Mouse (Mus musculus) central nervous system, embryonic 11.5 days (tissue): ENCODE measurements around the gene Nr1d1. TPM values are rescaled to one million over a fixed set of nuclear protein-coding genes. Genes with fewer than 3 reads are reported as not detected.

ENCODE experiments used
- polyA plus RNA-seq: library from polyadenylated mRNA; depleted of rRNA; stranded (reverse); fragments of >200 nt; gene quantifications from 2 replicates; pipeline ENCODE4 v1.2.3, GENCODE M21; 2012; rRNA removed

Nr1d1 gene
- polyA plus RNA-seq = 0.91 and 1.3 TPM in 2 replicates

GRCm38 (mm10) chr11:98774582-98775347, at the start of gene Nr1d1:
Gene Nr1d1 (minus strand): TSS chr11:98775333.

GRCm38 (mm10) chr11:98804605-98805004, 29.5 kb upstream of the Nr1d1 start, which contains the start of gene Casc3:
Gene Casc3 (plus strand): TSS chr11:98804905.

GRCm38 (mm10) chr11:98795015-98795713, 20.0 kb upstream of the Nr1d1 start, which contains the start of gene Msl1:
Gene Msl1 (plus strand): TSS chr11:98795516.

GRCm38 (mm10) chr11:98740393-98741050, 34.6 kb downstream of the Nr1d1 start, which contains the start of gene Thra:
Gene Thra (plus strand): TSS chr11:98740638.

GRCm38 (mm10) chr11:98729119-98729588, 46.0 kb downstream of the Nr1d1 start, which contains the start of gene Med24:
Gene Med24 (minus strand): TSS chr11:98729435.

Other genes starting within 250 kb of the Nr1d1 start
- 0.04 and 0.09 TPM in 2 replicates for gene Ikzf3, start 229.3 kb downstream of the Nr1d1 start, polyA plus RNA-seq
- 0.09 and 0.44 TPM in 2 replicates for gene Zpbp2, start 224.2 kb downstream of the Nr1d1 start, polyA plus RNA-seq
- 51.7 and 70.0 TPM in 2 replicates for gene Ormdl3, start 188.0 kb downstream of the Nr1d1 start, polyA plus RNA-seq
- not detected in 2 replicates for gene Lrrc3c, start 177.0 kb downstream of the Nr1d1 start, polyA plus RNA-seq
- 0.62 and 2.6 TPM in 2 replicates for gene Gm12355, start 149.7 kb downstream of the Nr1d1 start, polyA plus RNA-seq
- not detected in 2 replicates for gene Gsdma3, start 149.0 kb downstream of the Nr1d1 start, polyA plus RNA-seq
- gene Gsdma2, start 128.6 kb downstream of the Nr1d1 start, polyA plus RNA-seq = 0.11 TPM in 1 of 2 replicates, not detected in the other
- gene Gsdma, start 111.0 kb downstream of the Nr1d1 start, polyA plus RNA-seq = 0.02 TPM in 1 of 2 replicates, not detected in the other
- 165 and 173 TPM in 2 replicates for gene Psmd3, start 92.8 kb downstream of the Nr1d1 start, polyA plus RNA-seq
- gene Csf3, start 74.1 kb downstream of the Nr1d1 start, polyA plus RNA-seq = not detected in 2 replicates
- 71.0 and 91.8 TPM in 2 replicates for gene Med24, start 45.9 kb downstream of the Nr1d1 start, polyA plus RNA-seq
- 104 and 116 TPM in 2 replicates for gene Thra, start 34.7 kb downstream of the Nr1d1 start, polyA plus RNA-seq
- gene Msl1, start 20.2 kb upstream of the Nr1d1 start, polyA plus RNA-seq = 104 and 142 TPM in 2 replicates
- gene Casc3, start 29.6 kb upstream of the Nr1d1 start, polyA plus RNA-seq = 60.4 and 105 TPM in 2 replicates
- gene Rapgefl1, start 61.5 kb upstream of the Nr1d1 start, polyA plus RNA-seq = 6.0 and 9.7 TPM in 2 replicates
- 10.0 and 11.9 TPM in 2 replicates for gene Wipf2, start 88.3 kb upstream of the Nr1d1 start, polyA plus RNA-seq
- gene Cdc6, start 132.5 kb upstream of the Nr1d1 start, polyA plus RNA-seq = 24.9 and 35.6 TPM in 2 replicates
- 13.0 and 30.0 TPM in 2 replicates for gene Rara, start 152.5 kb upstream of the Nr1d1 start, polyA plus RNA-seq
- 0.41 and 0.52 TPM in 2 replicates for gene Gjd3, start 207.7 kb upstream of the Nr1d1 start, polyA plus RNA-seq
- gene Top2a, start 248.9 kb upstream of the Nr1d1 start, polyA plus RNA-seq = 315 and 457 TPM in 2 replicates